ENCODE assay signal across 8 mouse cellular contexts in the genomic region with DNA sequence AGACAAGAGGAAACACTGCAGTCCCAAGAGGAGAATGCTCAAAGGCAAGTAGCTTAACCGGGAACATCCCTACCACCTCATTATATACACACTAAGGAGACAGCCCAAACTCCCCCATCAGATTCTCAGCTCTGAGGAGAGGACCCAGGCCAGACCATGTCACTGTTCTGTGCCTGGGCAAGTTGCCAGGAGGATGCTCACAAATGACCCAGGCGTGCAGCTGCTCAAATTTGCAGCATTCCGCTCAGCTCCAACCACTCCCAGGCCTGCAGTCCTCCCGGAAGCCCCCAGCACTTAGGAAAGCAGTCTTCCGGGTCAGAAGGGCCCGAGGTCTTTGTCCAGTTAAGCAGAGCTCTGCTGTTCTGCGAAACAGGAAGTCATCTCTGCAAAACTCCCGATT. TPM values are rescaled to one million over a fixed set of nuclear protein-coding genes. Genes with fewer than 3 reads are reported as not detected.
DNase-seq lines count a peak whose midpoint lies in the region; ATAC-seq lines count a peak whose summit lies in the region.

No protein-coding gene starts in this region.

- intact Hi-C loops in left cerebral cortex, postnatal 4 days (cut with DNase I): no loop called here

- 38% methylated on average over 8 of the region's 8 CpGs for WGBS in embryonic facial prominence, embryonic 14.5 days
- 66% methylated on average over 8 of the region's 8 CpGs for WGBS in liver, embryonic 13.5 days (ENCODE audit: insufficient replicate concordance)

- H3K4me1 ChIP-seq in embryonic facial prominence, embryonic 14.5 days (ENCODE audit: control insufficient read depth, insufficient read depth, low read length): peaks cover 34% of the 10 kb centered on the region
- peaks cover 95% of the 10 kb centered on the region for H3K4me1 ChIP-seq in liver, embryonic 13.5 days (replicated peaks)

- H3K4me3 ChIP-seq in embryonic facial prominence, embryonic 14.5 days (ENCODE audit: low read depth, low read length): no peak overlapping the region
- H3K4me3 ChIP-seq in liver, embryonic 13.5 days (replicated peaks): no peak overlapping the region

- H3K9me3 ChIP-seq in embryonic facial prominence, embryonic 14.5 days (ENCODE audit: control insufficient read depth, low read length): no peaks in the 10 kb centered on the region
- H3K9me3 ChIP-seq in liver, embryonic 13.5 days (replicated peaks): no peaks in the 10 kb centered on the region

- peak; percentile 84 for DNase-seq in left cerebral cortex, postnatal 4 days
- no peak for DNase-seq in left cerebral cortex, adult 8-10 months (ENCODE audit: low spot score in 2 of 2)
- peak; percentile 82 for DNase-seq in embryonic facial prominence, embryonic 14.5 days (ENCODE audit: low spot score)
- peak; percentile 78 for DNase-seq in heart, postnatal 4 days
- no peak for DNase-seq in liver, embryonic 13.5 days
- DNase-seq in thymus, adult 18-20 months: no peak
- DNase-seq in urinary bladder, adult 18-20 months (ENCODE audit: low spot score in 2 of 2): no peak

- no peak overlapping the region for H3K9ac ChIP-seq in embryonic facial prominence, embryonic 14.5 days (ENCODE audit: low read depth, low read length)
- H3K9ac ChIP-seq in liver, embryonic 13.5 days: peak overlapping the region; percentile 22; the same call in 1 of the 2 replicates

- peak; percentile 21; the same call in 1 of the 2 replicates for ATAC-seq in embryonic facial prominence, embryonic 14.5 days (ENCODE audit: low read depth)
- no peak for ATAC-seq in liver, embryonic 13.5 days (ENCODE audit: low read depth)
- ATAC-seq in activated CD4-positive, CD25-positive, alpha-beta regulatory T cell, adult 4 months: no peak

- H3K27ac ChIP-seq in embryonic facial prominence, embryonic 14.5 days (replicated peaks; ENCODE audit: low read depth, low read length): no peak overlapping the region
- H3K27ac ChIP-seq in liver, embryonic 13.5 days: peak overlapping the region; percentile 51

- no peaks in the 10 kb centered on the region for H3K36me3 ChIP-seq in embryonic facial prominence, embryonic 14.5 days (ENCODE audit: control insufficient read depth, insufficient read depth, low read length)
- no peaks in the 10 kb centered on the region; the same call in 1 of the 2 replicates for H3K36me3 ChIP-seq in liver, embryonic 13.5 days

- H3K4me2 ChIP-seq in embryonic facial prominence, embryonic 14.5 days (ENCODE audit: low read depth, low read length): no peak overlapping the region
- H3K4me2 ChIP-seq in liver, embryonic 13.5 days: no peak overlapping the region

- no peaks in the 10 kb centered on the region for H3K27me3 ChIP-seq in embryonic facial prominence, embryonic 14.5 days (replicated peaks; ENCODE audit: control insufficient read depth, insufficient read depth, low read length)
- H3K27me3 ChIP-seq in liver, embryonic 13.5 days: no peaks in the 10 kb centered on the region

RNA-seq across cellular contexts. Expression of a gene that starts 31.6 kb away (rescaled TPM):
- total RNA-seq in left cerebral cortex, postnatal 4 days (2021): 10 to 100 TPM; 45.9 to 52.1 TPM
- total RNA-seq in left cerebral cortex, adult 8-10 months (2022): 10 to 100 TPM; 62.3 to 71.6 (median 64.9) TPM
- polyA plus RNA-seq in embryonic facial prominence, embryonic 14.5 days (2014; fragmentation: Nextera tagmentation; extraction: Ambion mirVana): 38.9 and 46.0 TPM in 2 replicates
- total RNA-seq in heart, postnatal 4 days (2021): 10 to 100 TPM; 84.8 to 93.5 TPM
- 30.6 and 36.0 TPM in 2 replicates for polyA plus RNA-seq in liver, embryonic 13.5 days (2015; fragmentation: Nextera tagmentation; extraction: Ambion mirVana)
- polyA plus RNA-seq in activated CD4-positive, CD25-positive, alpha-beta regulatory T cell, adult 4 months (2017; shearing (Covaris generic)): 10 to 100 TPM; 50.8 to 62.0 TPM

Comparison
In these comparisons a context has a peak if more than half of its experiments do, and no peak if none do; other contexts are left out.
1. DNase-seq: peak in left cerebral cortex, postnatal 4 days (single experiment), embryonic facial prominence, embryonic 14.5 days (single experiment) and heart, postnatal 4 days (single experiment); none in left cerebral cortex, adult 8-10 months (0 of 2), liver, embryonic 13.5 days (single experiment), thymus, adult 18-20 months (0 of 2) and urinary bladder, adult 18-20 months (0 of 2).